Mouse (Mus musculus): ENCODE data around the gene B230307C23Rik.
"Not testable (repeated sequence)": the region's sequence is repeated elsewhere in the genome, so short reads cannot be mapped to it uniquely, and the experiment has no call there.

DNA sequence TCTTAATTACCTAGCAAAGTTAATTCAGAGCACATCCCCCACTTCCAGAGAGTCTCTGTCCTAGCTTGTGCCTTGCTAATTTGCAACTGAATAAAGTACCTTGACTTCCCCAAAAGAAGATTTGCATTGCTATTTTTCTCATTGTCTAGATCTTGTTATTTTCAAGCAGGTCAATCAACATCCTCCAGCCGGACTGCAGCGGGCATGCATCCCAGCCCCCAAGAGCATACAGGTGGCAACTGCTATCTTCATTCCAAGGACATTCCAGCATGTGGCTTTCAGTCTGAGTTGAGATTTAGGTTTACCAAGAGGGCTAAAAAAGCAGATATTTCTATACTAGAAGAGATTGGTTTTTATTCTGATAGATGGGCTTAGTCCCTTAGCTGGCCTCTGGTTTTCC lies 37.9 kb downstream of the B230307C23Rik start:
- not testable (repeated sequence) for TF ChIP-seq POLR2A (IDR thresholded peaks at IDR 0.05; ENCODE audit: low read depth, low read length); CTCF (conservative IDR thresholded peaks at IDR 0.05; ENCODE audit: insufficient read depth, insufficient read length, low read depth, low read length)
